Mouse (Mus musculus) gastrocnemius, postnatal 14 days (tissue): ENCODE data around the gene Hook1. TPM values are rescaled to one million over a fixed set of nuclear protein-coding genes. Genes with fewer than 3 reads are reported as not detected.

Source experiments
- total RNA-seq, 2 experiments: library from RNA; stranded (reverse); gene quantifications; 2 replicates each; pipeline ENCODE4 v1.2.3; 2021

Gene Hook1
- total RNA-seq, 2 experiments from 2014 or later, result 5.5 to 7.1 TPM

Other genes starting within 250 kb of the Hook1 start
- gene Cyp2j13, start 110.3 kb downstream of the Hook1 start, total RNA-seq, result not detected
- gene Cyp2j12, start 173.9 kb downstream of the Hook1 start, total RNA-seq, result under 1 TPM in 1 of 2 experiments, not detected in 1; 0.14 TPM